Mouse (Mus musculus) C2C12 (cell line): ENCODE results near the gene Lrrc42.

Experiments
- CTCF ChIP-seq: IDR thresholded peaks from one replicate; pipeline ENCODE4 v1.5.1; 2011; ENCODE audit not compliant: control insufficient read depth, insufficient read depth, insufficient read length
- MAX ChIP-seq: IDR thresholded peaks from one replicate; pipeline ENCODE4 v1.6.1; 2011; ENCODE audit warnings: mild to moderate bottlenecking, control low read depth
- MYOG ChIP-seq: IDR thresholded peaks from one replicate; pipeline ENCODE4 v1.6.1; 2011; ENCODE audit not compliant: control insufficient read depth, insufficient read length; ENCODE audit errors: extremely low read depth

DNA sequence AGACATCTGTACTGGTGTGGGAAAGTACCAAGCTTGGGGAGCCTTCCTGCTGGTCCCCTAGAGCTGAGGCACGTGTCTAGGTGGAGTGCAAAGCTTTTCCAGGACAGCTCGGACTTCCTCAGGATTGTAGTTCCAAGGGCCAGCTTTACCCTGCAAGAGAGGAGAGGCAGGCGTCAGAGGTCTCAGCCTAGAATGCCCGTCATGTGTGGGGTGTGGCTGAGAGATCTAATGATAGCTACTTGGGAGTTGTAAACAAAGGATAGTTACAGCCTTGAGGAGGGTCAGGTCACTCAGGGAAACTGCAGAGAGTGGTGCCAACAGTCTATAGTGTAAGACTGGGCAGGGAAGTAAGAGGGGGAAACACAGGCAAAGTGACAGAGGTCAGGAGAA, 38.9 kb upstream of the Lrrc42 start:
- TF ChIP-seq CTCF (no peak), MYOG (no peak), MAX (no peak)
